Mouse (Mus musculus) forebrain, embryonic 15.5 days (tissue): ENCODE data around the gene Ulk2. TPM values are rescaled to one million over a fixed set of nuclear protein-coding genes. Genes with fewer than 3 reads are reported as not detected.
"Not testable (repeated sequence)": the region's sequence is repeated elsewhere in the genome, so short reads cannot be mapped to it uniquely, and the experiment has no call there.

ENCODE experiments used
- ATAC-seq: fragments of 200-750 bp; cut with Nextera tagmentation; replicated peaks from 2 replicates; pipeline ENCODE4 v1.8.0; 2017; ENCODE audit warnings: mild to moderate bottlenecking, moderate TSS enrichment, moderate library complexity
- H3K27ac ChIP-seq: fragments of 300-500 bp; sonication (generic); replicated peaks from 2 replicates; pipeline ENCODE4 v1.5.1; 2015; ENCODE audit warnings: mild to moderate bottlenecking, inconsistent platforms
- H3K27me3 ChIP-seq: fragments of 300-500 bp; sonication (generic); 2 replicates; pipeline ENCODE4 v1.6.1; 2015; ENCODE audit warnings: inconsistent platforms
- H3K36me3 ChIP-seq: fragments of 300-500 bp; sonication (generic); 2 replicates; pipeline ENCODE4 v1.6.1; 2015; ENCODE audit warnings: mild to moderate bottlenecking, inconsistent platforms
- H3K4me1 ChIP-seq: fragments of 300-500 bp; sonication (generic); 2 replicates; pipeline ENCODE4 v1.6.1; 2015; ENCODE audit warnings: inconsistent platforms
- H3K4me2 ChIP-seq: fragments of 300-500 bp; sonication (generic); replicated peaks from 2 replicates; pipeline ENCODE4 v1.6.1; 2015; ENCODE audit warnings: mild to moderate bottlenecking, inconsistent platforms
- H3K4me3 ChIP-seq: fragments of 300-500 bp; sonication (generic); 2 replicates; pipeline ENCODE4 v1.5.1; 2015; ENCODE audit warnings: mild to moderate bottlenecking, inconsistent platforms
- H3K9ac ChIP-seq: fragments of 300-500 bp; sonication (generic); replicated peaks from 2 replicates; pipeline ENCODE4 v1.6.1; 2015; ENCODE audit warnings: mild to moderate bottlenecking, inconsistent platforms
- H3K9me3 ChIP-seq: fragments of 300-500 bp; sonication (generic); 2 replicates; pipeline ENCODE4 v1.6.1; 2016; ENCODE audit warnings: inconsistent platforms
- WGBS: fragments of 180-500 bp; shearing (Covaris S2); methylation state at CpG from one replicate; pipeline ENCODE4 v1.1.7; 2015; ENCODE audit warnings: mixed read lengths; 5-methylcytosine and 5-hydroxymethylcytosine counted together
- polyA plus RNA-seq: library from polyadenylated mRNA; unstranded; fragments of >200 nt; fragmentation: Nextera tagmentation; extraction: Ambion mirVana; gene quantifications from 2 replicates; pipeline ENCODE4 v1.2.1, GENCODE M21; 2015

The Ulk2 gene
- polyA plus RNA-seq, 1 experiment from 2014 or later = 39.7 TPM

DNA sequence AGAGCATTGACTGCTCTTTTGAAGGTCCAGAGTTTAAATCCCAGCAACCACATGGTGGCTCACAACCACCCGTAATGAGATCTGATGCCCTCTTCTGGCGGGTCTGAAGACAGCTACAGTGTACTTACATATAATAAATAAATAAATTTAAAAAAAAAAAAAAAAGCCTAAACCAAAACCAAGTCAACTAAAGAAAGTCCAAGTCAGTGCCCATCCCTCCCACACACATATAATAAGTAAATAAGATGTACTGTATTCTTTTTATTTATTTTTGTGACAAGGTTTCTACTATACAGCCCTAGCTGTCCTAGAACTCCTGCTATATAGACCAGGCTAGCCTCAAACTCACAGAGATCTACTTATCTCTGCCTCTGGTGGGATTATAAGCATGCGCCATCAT lies 14.2 kb downstream of the Ulk2 start:
- WGBS = 56% methylated on average over 3 of the region's 3 CpGs
- H3K27ac ChIP-seq, ATAC-seq, H3K27me3 ChIP-seq, H3K9ac ChIP-seq, H3K4me3 ChIP-seq, H3K9me3 ChIP-seq, H3K4me1 ChIP-seq, H3K4me2 ChIP-seq: not testable (repeated sequence)
- peaks cover 62% of the 10 kb centered on the region for H3K36me3 ChIP-seq

DNA sequence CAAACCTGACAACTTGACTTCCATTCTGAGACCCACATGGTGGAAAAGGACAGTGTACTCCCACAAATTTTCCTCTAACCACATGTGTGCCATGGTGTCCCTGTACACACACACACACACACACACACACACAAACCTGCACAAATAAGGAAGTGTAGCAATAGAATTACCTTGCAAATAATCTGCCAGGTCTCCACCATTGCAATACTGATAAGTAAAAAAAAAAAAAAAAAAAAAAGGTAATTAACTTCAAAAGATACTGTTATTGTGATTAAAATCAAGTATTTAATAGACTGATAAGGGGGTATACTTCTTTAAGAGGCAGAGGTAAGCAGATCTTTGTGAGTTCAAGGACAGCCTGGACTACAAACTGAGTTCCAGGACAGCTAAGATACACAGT lies 14.9 kb downstream of the Ulk2 start:
- H3K36me3 ChIP-seq = peaks cover 61% of the 10 kb centered on the region
- no peak overlapping the region for H3K9ac ChIP-seq
- H3K27me3 ChIP-seq = no peaks in the 10 kb centered on the region
- no peak overlapping the region for H3K4me2 ChIP-seq
- no peak overlapping the region for H3K4me3 ChIP-seq
- no peak overlapping the region for H3K27ac ChIP-seq
- no peak for ATAC-seq
- H3K9me3 ChIP-seq = no peaks in the 10 kb centered on the region
- no peaks in the 10 kb centered on the region for H3K4me1 ChIP-seq

DNA sequence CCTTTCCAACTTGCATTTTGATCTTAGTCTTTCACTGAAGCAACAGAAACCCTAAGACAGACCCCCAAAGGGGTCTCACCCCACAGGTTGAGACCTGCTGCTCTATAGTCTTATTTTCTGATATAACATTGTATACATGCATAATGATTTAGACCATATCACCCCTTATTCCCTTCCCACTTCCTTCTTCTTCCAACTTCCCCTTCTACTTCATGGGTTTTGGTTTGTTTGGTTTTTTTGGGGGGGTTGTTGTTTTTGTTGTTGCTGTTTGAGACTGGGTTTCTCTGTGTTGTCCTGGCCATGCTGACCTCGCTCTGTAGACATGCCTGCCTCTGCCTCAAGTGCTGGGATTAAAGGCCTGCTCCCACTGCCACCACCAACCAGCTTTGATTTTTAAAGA lies 15.7 kb downstream of the Ulk2 start:
- no peaks in the 10 kb centered on the region for H3K4me1 ChIP-seq
- H3K27me3 ChIP-seq = no peaks in the 10 kb centered on the region
- H3K4me2 ChIP-seq = no peak overlapping the region
- peaks cover 62% of the 10 kb centered on the region for H3K36me3 ChIP-seq
- ATAC-seq = no peak
- 84% methylated on average over 1 of the region's 1 CpGs for WGBS
- no peak overlapping the region for H3K27ac ChIP-seq
- H3K4me3 ChIP-seq = no peak overlapping the region
- no peaks in the 10 kb centered on the region for H3K9me3 ChIP-seq
- no peak overlapping the region for H3K9ac ChIP-seq

DNA sequence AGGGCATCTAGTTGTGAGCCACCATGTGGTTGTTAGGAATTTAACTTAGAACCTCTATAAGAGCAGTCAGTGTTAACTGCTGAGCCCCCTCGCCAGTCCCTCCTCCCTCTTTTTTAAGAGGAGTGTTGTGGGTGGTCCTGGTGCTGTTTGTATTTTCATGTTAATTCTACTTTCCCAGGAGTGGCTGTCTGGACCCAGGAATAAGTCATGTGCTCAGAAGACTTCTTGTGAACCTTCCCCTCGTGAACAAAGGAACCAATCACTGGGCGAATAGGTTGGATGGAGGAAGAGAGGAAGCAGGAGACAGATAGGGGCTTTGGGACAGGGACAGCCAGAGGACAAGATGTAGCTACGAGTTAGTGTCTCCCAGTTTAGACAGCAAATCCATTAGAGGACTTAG lies 45.1 kb downstream of the Ulk2 start:
- no peaks in the 10 kb centered on the region for H3K9me3 ChIP-seq
- H3K9ac ChIP-seq = no peak overlapping the region
- H3K4me3 ChIP-seq = no peak overlapping the region
- H3K36me3 ChIP-seq = peaks cover 76% of the 10 kb centered on the region
- ATAC-seq = no peak
- no peaks in the 10 kb centered on the region for H3K27me3 ChIP-seq
- no peaks in the 10 kb centered on the region for H3K4me1 ChIP-seq
- no peak overlapping the region for H3K27ac ChIP-seq
- no peak overlapping the region for H3K4me2 ChIP-seq
- 25% methylated on average over 4 of the region's 4 CpGs for WGBS

DNA sequence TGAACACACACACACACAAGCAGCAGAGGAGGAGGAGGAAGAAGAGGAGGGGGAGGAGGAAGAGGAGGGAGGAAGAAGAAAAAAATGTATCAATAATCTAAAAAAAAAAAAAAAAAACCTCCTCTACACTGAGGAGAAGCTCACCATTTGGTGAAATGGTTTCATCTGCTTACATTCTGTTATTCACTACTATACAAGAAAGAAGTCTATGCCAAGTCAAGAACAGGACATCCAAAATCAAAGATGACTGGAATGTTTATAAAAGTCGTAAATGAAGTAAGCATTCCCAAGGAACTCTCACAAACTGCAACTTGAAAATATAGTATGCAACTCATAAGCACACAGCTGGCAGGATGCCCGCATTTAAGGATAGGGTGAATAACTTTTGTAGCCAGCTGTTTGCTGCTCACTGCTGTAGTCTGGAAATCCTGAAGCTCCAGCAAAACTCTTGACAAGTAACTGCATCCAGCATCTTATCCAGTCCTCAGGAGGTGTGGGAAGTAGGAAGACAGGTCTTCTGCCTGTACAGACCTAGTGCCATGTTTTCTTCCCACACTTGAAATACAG lies 46.2 kb downstream of the Ulk2 start:
- H3K27ac ChIP-seq = no peak overlapping the region
- ATAC-seq = no peak
- no peaks in the 10 kb centered on the region for H3K9me3 ChIP-seq
- H3K4me3 ChIP-seq = no peak overlapping the region
- H3K36me3 ChIP-seq = peaks cover 70% of the 10 kb centered on the region
- H3K27me3 ChIP-seq = no peaks in the 10 kb centered on the region
- 95% methylated on average over 2 of the region's 2 CpGs for WGBS
- no peaks in the 10 kb centered on the region for H3K4me1 ChIP-seq
- H3K9ac ChIP-seq = no peak overlapping the region
- H3K4me2 ChIP-seq = no peak overlapping the region

DNA sequence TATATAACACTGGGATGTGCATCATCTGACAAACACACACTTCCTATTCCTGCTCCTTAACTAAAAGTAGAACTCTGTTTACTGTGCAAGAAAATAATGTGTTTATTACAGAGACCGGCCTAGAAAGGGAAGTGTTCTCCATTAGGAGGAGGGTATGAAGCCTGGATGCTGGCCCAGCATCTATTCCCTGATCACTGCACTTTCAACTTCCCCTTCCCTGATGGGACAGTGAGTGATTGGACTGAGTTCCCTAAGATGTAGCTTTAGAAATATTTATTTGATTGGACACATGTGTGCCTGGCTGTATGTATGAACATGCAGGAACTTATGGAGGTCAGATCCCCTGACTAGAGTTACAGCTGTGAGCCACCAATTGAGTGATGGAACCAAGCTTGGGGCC lies 61.4 kb downstream of the Ulk2 start:
- no peak overlapping the region for H3K4me2 ChIP-seq
- no peaks in the 10 kb centered on the region for H3K4me1 ChIP-seq
- no peak overlapping the region for H3K9ac ChIP-seq
- H3K27ac ChIP-seq = no peak overlapping the region
- ATAC-seq = no peak
- H3K4me3 ChIP-seq = no peak overlapping the region
- H3K36me3 ChIP-seq = peaks cover 60% of the 10 kb centered on the region
- H3K9me3 ChIP-seq = no peaks in the 10 kb centered on the region
- WGBS = 92% methylated on average over 1 of the region's 1 CpGs
- no peaks in the 10 kb centered on the region for H3K27me3 ChIP-seq

DNA sequence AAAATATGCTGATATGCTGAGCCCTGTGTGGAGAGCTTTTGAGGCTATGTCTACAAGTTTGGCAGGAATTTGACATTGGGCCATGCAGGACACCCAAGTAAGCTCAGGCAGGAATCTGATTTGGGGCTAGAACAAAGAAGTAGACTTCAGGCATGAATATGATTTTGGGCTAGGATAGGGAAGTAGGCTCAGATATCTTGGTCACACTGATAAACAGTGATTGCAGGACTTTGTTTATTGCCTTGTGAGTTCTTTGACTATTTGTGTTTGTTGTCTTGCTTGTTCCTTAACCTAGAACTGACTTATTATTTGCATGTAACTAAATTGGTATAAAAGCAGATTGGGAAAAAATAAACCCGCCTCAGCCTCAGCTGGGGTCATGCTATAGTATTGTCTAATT lies 66.3 kb downstream of the Ulk2 start:
- 96% methylated on average over 1 of the region's 1 CpGs for WGBS
- H3K9me3 ChIP-seq = no peaks in the 10 kb centered on the region

DNA sequence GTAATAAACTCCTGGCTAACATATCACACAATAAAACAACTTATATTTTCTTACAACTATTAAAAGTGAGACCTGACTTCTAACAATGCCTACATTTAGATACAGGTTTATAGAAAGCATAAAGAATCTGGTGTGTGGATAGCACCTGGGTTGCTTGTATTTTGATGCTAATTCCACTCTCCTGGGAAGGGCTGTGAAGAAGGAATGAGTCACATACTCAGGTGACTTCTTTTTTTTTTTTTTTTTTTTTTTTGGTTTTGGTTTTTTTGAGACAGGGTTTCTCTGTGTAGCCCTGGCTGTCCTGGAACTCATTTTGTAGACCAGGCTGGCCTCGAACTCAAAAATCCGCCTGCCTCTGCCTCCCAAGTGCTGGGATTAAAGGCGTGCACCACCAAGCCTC lies 72.3 kb downstream of the Ulk2 start:
- H3K4me3 ChIP-seq, H3K27ac ChIP-seq, ATAC-seq, H3K9me3 ChIP-seq, H3K4me1 ChIP-seq, H3K9ac ChIP-seq, H3K27me3 ChIP-seq, H3K4me2 ChIP-seq: not testable (repeated sequence)
- 89% methylated on average over 3 of the region's 3 CpGs for WGBS
- peaks cover 65% of the 10 kb centered on the region for H3K36me3 ChIP-seq

More for the DNA sequence above, 66.3 kb downstream of the Ulk2 start:
- H3K4me3 ChIP-seq = no peak overlapping the region
- no peak overlapping the region for H3K27ac ChIP-seq
- no peak overlapping the region for H3K9ac ChIP-seq
- H3K4me2 ChIP-seq = no peak overlapping the region
- no peak for ATAC-seq
- no peaks in the 10 kb centered on the region for H3K4me1 ChIP-seq
- no peaks in the 10 kb centered on the region for H3K27me3 ChIP-seq
- peaks cover 75% of the 10 kb centered on the region for H3K36me3 ChIP-seq

DNA sequence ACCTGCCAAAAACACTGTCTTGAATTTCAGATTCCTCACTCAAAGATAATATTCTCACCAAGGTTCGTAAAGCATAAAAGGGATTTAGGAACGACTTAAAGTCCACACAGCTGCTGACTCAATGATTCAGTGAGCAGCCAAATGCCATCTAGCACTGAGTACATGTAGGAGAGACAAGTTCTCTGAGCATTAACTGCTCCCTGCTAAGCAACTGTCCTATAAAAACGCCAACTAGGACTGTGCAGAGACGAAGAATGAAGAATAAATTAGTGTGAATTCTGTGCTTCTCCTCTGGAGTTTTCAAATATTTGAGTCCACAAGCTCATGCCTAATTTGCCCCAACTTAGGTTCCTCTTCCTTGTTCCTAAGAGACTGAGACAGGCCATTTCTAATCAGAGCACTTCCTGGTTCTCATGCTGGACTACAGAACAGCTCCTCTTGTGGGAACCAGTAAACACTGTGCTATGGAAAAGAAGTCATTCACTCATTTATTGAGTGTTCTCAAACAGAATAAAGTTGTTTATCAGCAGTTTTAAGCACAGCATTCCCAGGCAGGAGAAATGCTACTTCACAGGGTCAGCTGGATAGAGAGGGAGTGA lies 80.2 kb downstream of the Ulk2 start:
- Histone ChIP-seq H3K27me3 (no peaks in the 10 kb centered on the region), H3K4me2 (no peak overlapping the region), H3K36me3 (peaks cover 42% of the 10 kb centered on the region), H3K27ac (no peak overlapping the region), H3K4me1 (no peaks in the 10 kb centered on the region), H3K9me3 (no peaks in the 10 kb centered on the region), H3K9ac (no peak overlapping the region), H3K4me3 (no peak overlapping the region)
- WGBS = 89% methylated on average over 4 of the region's 4 CpGs
- no peak for ATAC-seq

DNA sequence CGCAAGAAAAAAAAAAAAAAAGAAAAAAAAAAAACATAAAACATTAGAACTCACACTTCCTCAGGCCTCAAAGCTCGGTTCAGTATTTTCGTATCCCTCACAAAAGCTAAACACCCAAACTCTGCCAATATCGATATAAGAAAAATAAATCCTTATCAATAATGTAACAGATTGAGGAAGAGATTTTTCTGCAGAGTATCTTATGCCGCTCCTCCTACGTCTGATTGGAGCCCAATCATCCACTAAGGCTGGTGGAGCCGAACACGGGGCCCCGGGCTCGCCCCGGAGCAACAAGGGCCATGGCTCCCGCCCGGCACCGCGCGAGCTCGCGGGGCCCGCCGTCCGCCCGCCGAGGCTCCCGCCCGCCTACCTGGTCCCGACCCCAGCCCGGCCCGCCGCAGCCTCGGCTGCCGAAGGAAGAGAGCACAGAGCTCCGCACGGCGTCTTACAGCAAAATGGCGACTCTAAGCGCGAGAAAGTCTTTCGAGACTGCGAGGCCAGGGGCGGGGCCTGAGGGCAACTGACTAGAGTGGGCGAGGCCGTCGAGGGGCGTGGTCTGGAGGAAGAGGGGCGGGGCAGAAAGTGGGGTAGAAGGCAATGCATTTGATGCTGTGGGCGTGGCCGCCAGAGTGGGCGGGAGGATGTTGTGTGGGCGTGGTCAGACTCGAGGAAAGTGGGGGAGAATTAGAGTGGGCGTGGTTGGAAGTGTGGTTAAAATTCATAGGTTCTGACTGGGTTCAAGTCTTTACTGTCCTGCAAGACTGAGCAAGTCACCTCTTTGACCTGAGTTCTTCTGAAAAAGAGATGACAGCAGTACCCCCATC lies 93.1 kb downstream of the Ulk2 start, which contains the start of gene Prpsap2:
Gene Prpsap2, minus strand, starts transcription at position 505 of the 824 bp plus-strand sequence.
- no peaks in the 10 kb centered on the region for H3K27me3 ChIP-seq
- peak within 1 kb of the TSS; percentile 94 for H3K27ac ChIP-seq
- H3K4me1 ChIP-seq = peaks cover 14% of the 10 kb centered on the region
- H3K4me2 ChIP-seq = peak within 1 kb of the TSS; percentile 59
- H3K9me3 ChIP-seq = no peaks in the 10 kb centered on the region
- H3K4me3 ChIP-seq = peak within 1 kb of the TSS; percentile 72
- H3K36me3 ChIP-seq = peaks cover 3% of the 10 kb centered on the region; the same call in 1 of the 2 replicates
- peak within 1 kb of the TSS; percentile 84 for H3K9ac ChIP-seq
- peak; percentile 94 for ATAC-seq
- whole genome bisulfite sequencing = under 1% methylated on average over 51 of the region's 51 CpGs

DNA sequence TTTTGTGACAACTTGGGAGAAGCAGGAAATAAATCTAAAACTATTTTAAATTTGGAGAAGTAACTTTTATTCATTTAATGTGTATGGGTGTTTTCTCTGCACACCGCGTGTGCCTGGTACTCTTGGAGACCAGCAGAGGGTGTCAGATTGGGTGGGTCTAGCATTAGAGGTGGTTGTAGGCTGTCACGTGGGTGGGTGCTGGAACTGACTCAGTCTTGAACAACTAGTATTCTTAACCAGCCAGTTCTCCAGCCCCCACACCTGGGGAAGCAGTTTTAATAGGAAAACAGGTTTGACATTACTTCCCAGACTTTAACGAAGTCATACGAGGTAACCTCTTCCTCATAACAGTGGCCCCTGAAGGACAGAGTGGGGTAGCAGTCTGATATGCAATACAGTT lies 94.4 kb downstream of the Ulk2 start:
- Histone ChIP-seq H3K4me1 (peaks cover 14% of the 10 kb centered on the region), H3K4me2 (peak overlapping the region; percentile 59), H3K9ac (peak overlapping the region; percentile 84; the same call in 1 of the 2 replicates), H3K36me3 (peaks cover 12% of the 10 kb centered on the region), H3K9me3 (no peaks in the 10 kb centered on the region), H3K27ac (no peak overlapping the region), H3K27me3 (no peaks in the 10 kb centered on the region), H3K4me3 (peak overlapping the region; percentile 72)
- no peak for ATAC-seq
- 69% methylated on average over 5 of the region's 5 CpGs for WGBS

DNA sequence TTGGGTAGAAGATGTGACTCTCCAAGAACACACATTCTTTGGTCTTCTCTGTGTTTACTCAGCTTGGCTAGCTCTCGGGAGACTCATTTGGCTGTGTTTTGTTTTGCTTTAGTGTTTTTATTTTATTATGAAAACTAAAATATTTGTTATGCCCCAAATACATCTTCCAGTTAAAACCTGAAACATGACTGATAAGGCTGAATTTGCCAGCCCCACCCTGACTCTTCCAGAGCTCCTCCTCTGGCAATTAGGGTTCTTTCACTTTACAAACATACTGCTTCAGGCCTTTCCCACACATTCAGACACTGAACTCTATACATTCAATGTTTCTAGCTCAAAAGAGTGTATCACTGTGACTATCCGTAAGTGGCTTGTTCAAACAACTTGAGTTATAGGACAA lies 97.7 kb downstream of the Ulk2 start:
- no peak for ATAC-seq
- H3K9me3 ChIP-seq = no peaks in the 10 kb centered on the region
- H3K9ac ChIP-seq = no peak overlapping the region
- peaks cover 39% of the 10 kb centered on the region for H3K36me3 ChIP-seq
- no peak overlapping the region for H3K27ac ChIP-seq
- peaks cover 14% of the 10 kb centered on the region for H3K4me1 ChIP-seq
- H3K4me2 ChIP-seq = no peak overlapping the region
- WGBS = 88% methylated on average over 2 of the region's 2 CpGs
- no peak overlapping the region for H3K4me3 ChIP-seq
- H3K27me3 ChIP-seq = no peaks in the 10 kb centered on the region
